Mouse (Mus musculus) stomach, postnatal 0 days (tissue): ENCODE measurements around the gene Gadd45g.
A peak's percentile ranks its signal among the peaks of the same experiment; 100 is the strongest.

Experiments used
- CTCF ChIP-seq: IDR thresholded peaks from 2 replicates; pipeline ENCODE4 v1.5.1; 2016; ENCODE audit warnings: antibody characterized with exemption, low read depth, mild to moderate bottlenecking, moderate library complexity
- EP300 ChIP-seq: optimal IDR thresholded peaks from 2 replicates; pipeline ENCODE3; 2016; ENCODE audit warnings: antibody characterized with exemption

DNA sequence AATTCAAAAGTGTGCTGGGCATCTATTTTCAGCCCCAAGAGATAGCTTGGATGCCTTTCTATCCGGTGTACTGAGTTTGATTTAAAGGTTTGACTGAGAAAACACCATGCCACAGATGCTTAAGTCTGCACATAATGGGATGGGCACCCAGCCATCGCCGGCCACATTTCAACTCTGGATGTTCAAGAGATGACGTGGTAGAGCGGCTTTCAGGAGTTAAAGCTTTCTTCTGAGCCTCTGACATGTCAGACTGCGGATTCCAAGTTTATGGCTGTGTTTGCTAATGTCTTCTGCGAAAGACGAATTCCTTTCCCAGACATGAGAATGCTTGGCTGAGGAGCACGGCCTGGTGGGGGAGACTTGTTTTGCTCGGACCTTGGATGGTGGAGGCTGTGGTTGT lies 40.2 kb downstream of the Gadd45g start:
- TF ChIP-seq CTCF (0 out of 2 replicates have a peak, but pooled peaks have one; percentile 13), EP300 (no peak)
